Mouse (Mus musculus) ES-Bruce4 (cell line): ENCODE data around the gene Trip12.

Source experiments
- CTCF ChIP-seq: IDR thresholded peaks from one replicate; pipeline ENCODE4 v1.8.1; 2011; ENCODE audit warnings: low read depth, low read length
- EP300 ChIP-seq: IDR thresholded peaks from 2 replicates; pipeline ENCODE4 v1.6.1; 2011; ENCODE audit warnings: low read depth, low read length; ENCODE audit not compliant: insufficient read depth
- POLR2A ChIP-seq: IDR thresholded peaks from one replicate; pipeline ENCODE4 v1.8.1; 2011; ENCODE audit warnings: low read length; ENCODE audit not compliant: insufficient read depth

- TF ChIP-seq POLR2A (no peak), CTCF (no peak), EP300 (no peak)
These were observed 48.9 kb downstream of the Trip12 start for GRCm38 (mm10) chr1:84791393-84791792.
